Mouse (Mus musculus) heart, adult 2 months (tissue): Measurements from ENCODE around the gene Nlgn2. TPM values are rescaled to one million over a fixed set of nuclear protein-coding genes. Genes with fewer than 3 reads are reported as not detected.

ENCODE experiments used
- DNase-seq, 2 experiments: peaks; one replicate each; pipeline ENCODE4 v3.0.0; 2021
- H3K27ac ChIP-seq: fragments of 200-600 bp; 2 replicates; pipeline ENCODE4 v1.8.1; 2022
- H3K27me3 ChIP-seq: fragments of 200-500 bp; 2 replicates; pipeline ENCODE4 v1.6.1; 2012; ENCODE audit warnings: mild to moderate bottlenecking, low read length, inconsistent platforms, mixed read lengths; ENCODE audit not compliant: control insufficient read depth, insufficient read depth
- H3K36me3 ChIP-seq: fragments of 200-500 bp; 2 replicates; pipeline ENCODE4 v1.6.1; 2012; ENCODE audit warnings: low read length, inconsistent platforms; ENCODE audit not compliant: control insufficient read depth, insufficient read depth
- H3K4me1 ChIP-seq: fragments of 200-500 bp; 2 replicates; pipeline ENCODE4 v1.6.1; 2011; ENCODE audit warnings: low read length; ENCODE audit not compliant: control insufficient read depth, insufficient read depth
- H3K4me3 ChIP-seq: fragments of 200-600 bp; 2 replicates; pipeline ENCODE4 v1.8.1; 2022
- H3K79me2 ChIP-seq: fragments of 200-500 bp; replicated peaks from 2 replicates; pipeline ENCODE4 v1.6.1; 2012; ENCODE audit warnings: mild to moderate bottlenecking, inconsistent platforms, low read length, moderate library complexity, mixed read lengths; ENCODE audit not compliant: control insufficient read depth, insufficient read depth
- H3K9ac ChIP-seq: fragments of 200-500 bp; 2 replicates; pipeline ENCODE4 v1.6.1; 2012; ENCODE audit warnings: low read depth, mild to moderate bottlenecking, control low read depth, inconsistent platforms, low read length, mixed read lengths
- CTCF ChIP-seq: fragments of 200-600 bp; IDR thresholded peaks from 2 replicates; pipeline ENCODE4 v1.8.1; 2022; ENCODE audit warnings: antibody characterized with exemption, mild to moderate bottlenecking, moderate library complexity
- EP300 ChIP-seq: fragments of 200-500 bp; IDR thresholded peaks from 2 replicates; pipeline ENCODE4 v1.6.1; 2011; ENCODE audit warnings: low read depth, low read length, control low read depth; ENCODE audit not compliant: insufficient read depth
- POLR2A ChIP-seq: fragments of 200-500 bp; IDR thresholded peaks from 2 replicates; pipeline ENCODE4 v1.6.1; 2011; ENCODE audit warnings: mild to moderate bottlenecking, low read depth, low read length, control low read depth; ENCODE audit not compliant: insufficient read depth
- WGBS: fragments of 180-500 bp; shearing (Covaris S2); methylation state at CpG from one replicate; pipeline ENCODE4 v1.1.7; 2018; 5-methylcytosine and 5-hydroxymethylcytosine counted together
- intact Hi-C: fragments of 180-260 bp; cut with DNase I; formaldehyde crosslinking; loops from one replicate; pipeline ENCODE4 v1.15.1; 2025
- polyA plus RNA-seq: library from polyadenylated mRNA; depleted of rRNA; stranded (reverse); fragments of >200 nt; gene quantifications from 2 replicates; pipeline ENCODE4 v1.2.3, GENCODE M21; 2012
- total RNA-seq, 2 experiments: library from RNA; stranded (reverse); gene quantifications; 2 replicates each; pipeline ENCODE4 v1.2.3; 2021

Nlgn2 gene
- total and polyA plus RNA-seq, 3 experiments, result 3.4 to 6.7 (median 5.0) TPM

DNA sequence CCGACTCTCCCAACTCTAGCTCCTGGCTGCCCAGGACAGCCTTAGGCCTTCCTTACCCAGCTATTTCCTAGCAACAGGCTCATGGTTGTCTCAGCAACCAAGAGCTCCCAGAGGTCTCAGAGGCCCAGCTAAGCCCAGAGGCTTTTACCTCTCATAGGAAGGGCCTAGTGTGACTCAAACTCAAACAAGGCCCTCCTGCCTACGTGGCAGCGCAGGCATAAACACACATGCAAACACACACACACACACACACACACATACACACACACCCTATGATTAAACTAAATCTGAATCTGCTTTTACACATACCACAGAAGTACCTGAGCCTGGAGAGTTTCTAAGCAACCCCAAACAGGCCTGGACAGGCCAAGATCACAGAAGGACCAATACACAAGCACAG is 40.8 kb upstream of the Nlgn2 start:
- intact Hi-C loops, result loop anchor here (2.0 kb wide), 1 partner anchor 42 kb away; the partner anchor contains the start of gene Nlgn2
- H3K36me3 ChIP-seq, result no peaks in the 10 kb centered on the region
- no peaks in the 10 kb centered on the region for H3K79me2 ChIP-seq
- no peak for TF ChIP-seq POLR2A
- no peak for TF ChIP-seq CTCF
- TF ChIP-seq EP300, result no peak
- H3K4me3 ChIP-seq, result no peak overlapping the region
- DNase-seq, result no peak
- WGBS, result 79% methylated on average over 3 of the region's 3 CpGs
- no peak overlapping the region for H3K9ac ChIP-seq
- peaks cover 5% of the 10 kb centered on the region for H3K4me1 ChIP-seq
- H3K27ac ChIP-seq, result no peak overlapping the region; the same call in 1 of the 2 replicates
- H3K27me3 ChIP-seq, result no peaks in the 10 kb centered on the region

DNA sequence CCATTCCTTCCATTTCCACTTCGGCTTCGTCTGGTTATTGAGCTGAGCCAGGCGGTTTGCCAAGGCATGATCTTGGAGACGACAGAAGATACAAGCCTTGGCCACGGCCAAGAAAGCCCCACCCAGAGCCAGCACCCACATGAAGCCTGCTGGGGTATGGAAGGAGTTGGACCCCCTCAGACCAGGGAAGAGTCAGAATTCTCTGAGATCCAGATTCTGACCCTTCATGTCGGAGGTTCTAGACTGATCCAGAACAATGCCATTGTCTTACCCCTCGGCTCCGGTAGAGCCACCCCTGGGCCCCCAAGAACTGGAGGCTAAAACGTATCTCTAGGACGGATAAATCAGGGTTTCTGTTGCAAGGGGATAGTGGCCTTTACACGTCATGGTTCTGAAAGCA is 40.3 kb upstream of the Nlgn2 start, which contains the start of gene Tmem95:
TSS of gene Tmem95 (minus strand) at position 141 of the 400 bp plus-strand sequence.
- no peaks in the 10 kb centered on the region for H3K36me3 ChIP-seq
- DNase-seq, result no peak
- TF ChIP-seq CTCF, result no peak
- TF ChIP-seq POLR2A, result no peak
- TF ChIP-seq EP300, result no peak
- 74% methylated on average over 11 of the region's 11 CpGs for WGBS
- peaks cover 5% of the 10 kb centered on the region for H3K4me1 ChIP-seq
- no peaks in the 10 kb centered on the region for H3K27me3 ChIP-seq
- peak within 1 kb of the TSS; percentile 24; the same call in 1 of the 2 replicates for H3K27ac ChIP-seq
- intact Hi-C loops, result loop anchor here (2.0 kb wide), 5 partner anchors 41 to 195 kb away; partner anchors contain the start of genes Nlgn2, Polr2a and Senp3
- H3K79me2 ChIP-seq, result no peaks in the 10 kb centered on the region
- H3K4me3 ChIP-seq, result peak within 1 kb of the TSS; percentile 13; the same call in 1 of the 2 replicates
- H3K9ac ChIP-seq, result no peak within 1 kb of the TSS

DNA sequence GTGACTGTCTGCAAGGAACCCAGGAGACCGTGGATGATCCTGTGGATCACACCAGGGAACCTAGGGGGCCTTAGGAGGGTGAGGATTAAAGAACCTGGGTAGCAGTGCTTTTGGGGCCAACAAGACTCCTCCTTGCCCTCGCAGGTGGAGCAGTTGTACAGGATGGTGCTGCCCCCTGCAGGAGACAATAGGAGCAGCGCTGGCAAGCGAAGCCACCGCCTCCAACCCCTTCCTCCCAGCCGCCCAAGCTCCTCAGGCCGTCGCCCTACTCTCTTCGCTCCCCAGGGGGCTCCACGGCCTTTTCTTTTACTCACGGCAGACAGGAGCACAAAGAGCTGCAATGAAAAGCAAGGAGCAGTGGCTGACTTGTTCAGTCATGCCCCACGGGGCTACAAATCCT is 39.3 kb upstream of the Nlgn2 start:
- Histone ChIP-seq H3K4me1 (peaks cover 5% of the 10 kb centered on the region), H3K9ac (no peak overlapping the region), H3K4me3 (peak overlapping the region; percentile 13; the same call in 1 of the 2 replicates), H3K36me3 (no peaks in the 10 kb centered on the region), H3K27me3 (no peaks in the 10 kb centered on the region), H3K79me2 (no peaks in the 10 kb centered on the region), H3K27ac (peak overlapping the region; percentile 79)
- intact Hi-C loops, result loop anchor here (2.0 kb wide), 4 partner anchors 74 to 194 kb away; partner anchors contain the start of genes Polr2a and Senp3
- DNase-seq, result peak; percentile 88 to 89
- WGBS, result 3% methylated on average over 12 of the region's 12 CpGs
- TF ChIP-seq EP300, result peak; percentile 89
- peak; percentile 31; the same call in 1 of the 2 replicates for TF ChIP-seq POLR2A
- peak; percentile 98 for TF ChIP-seq CTCF

DNA sequence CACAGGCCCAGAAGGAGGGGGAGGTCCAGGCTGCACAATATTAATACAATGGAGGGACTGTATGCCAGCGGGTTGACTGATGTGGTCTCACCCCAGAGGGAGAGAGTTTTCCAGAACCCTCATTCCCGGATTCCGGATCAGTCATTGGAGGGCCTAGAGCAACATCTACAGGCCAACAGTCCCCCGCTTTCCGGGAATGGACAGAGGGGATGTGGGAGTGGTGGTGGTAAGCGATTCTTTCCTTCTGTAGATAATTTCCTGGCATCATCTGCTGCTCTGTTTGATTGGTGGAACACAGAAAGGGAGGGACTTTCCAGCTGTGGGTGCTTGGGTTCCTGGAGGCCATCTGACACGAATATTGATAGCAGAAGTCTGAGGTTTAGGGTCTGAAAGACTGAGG is 38.6 kb upstream of the Nlgn2 start:
- peak overlapping the region; percentile 79 for H3K27ac ChIP-seq
- peak overlapping the region; percentile 0; the same call in 1 of the 2 replicates for H3K4me3 ChIP-seq
- H3K9ac ChIP-seq, result no peak overlapping the region

DNA sequence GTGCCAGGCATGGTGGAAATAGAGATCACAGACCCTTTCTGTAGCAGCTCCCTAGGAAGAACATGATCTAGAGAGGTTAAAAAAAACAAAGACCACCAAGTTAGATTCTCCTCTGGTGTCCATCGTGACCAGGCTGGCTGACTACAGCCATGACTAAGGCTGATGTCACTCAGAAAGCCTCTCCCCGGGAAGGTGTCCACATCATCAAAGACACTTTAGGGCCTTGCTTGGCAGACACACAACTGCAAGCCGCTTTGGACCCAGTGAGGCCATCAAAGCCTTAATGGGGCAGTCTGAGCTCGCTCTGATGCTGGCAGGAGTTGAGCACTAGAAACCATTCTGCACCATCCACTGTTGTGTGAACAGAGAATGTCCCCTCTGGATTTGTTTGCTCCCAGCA is 34.9 kb upstream of the Nlgn2 start:
- no peak for TF ChIP-seq POLR2A
- no peak for TF ChIP-seq CTCF
- no peak for TF ChIP-seq EP300
- H3K9ac ChIP-seq, result no peak overlapping the region
- no peak overlapping the region for H3K4me3 ChIP-seq
- H3K27me3 ChIP-seq, result no peaks in the 10 kb centered on the region
- no peak for DNase-seq
- WGBS, result 70% methylated on average over 4 of the region's 4 CpGs
- H3K4me1 ChIP-seq, result peaks cover 3% of the 10 kb centered on the region; the same call in 1 of the 2 replicates
- intact Hi-C loops, result no loop called here
- no peaks in the 10 kb centered on the region for H3K36me3 ChIP-seq
- no peak overlapping the region for H3K27ac ChIP-seq
- H3K79me2 ChIP-seq, result no peaks in the 10 kb centered on the region

More for the DNA sequence above, 38.6 kb upstream of the Nlgn2 start:
- no peaks in the 10 kb centered on the region for H3K27me3 ChIP-seq
- H3K4me1 ChIP-seq, result peaks cover 3% of the 10 kb centered on the region
- TF ChIP-seq CTCF, result peak; percentile 47
- 0 out of 2 replicates have a peak, but pooled peaks have one; percentile 38 for TF ChIP-seq POLR2A
- peak; percentile 82; the same call in 1 of the 2 replicates for TF ChIP-seq EP300
- intact Hi-C loops, result loop anchor here (2.0 kb wide), 4 partner anchors 73 to 193 kb away; partner anchors contain the start of genes Polr2a and Senp3
- H3K79me2 ChIP-seq, result no peaks in the 10 kb centered on the region
- WGBS, result 28% methylated on average over 7 of the region's 7 CpGs
- peak; percentile 64 to 76 for DNase-seq
- no peaks in the 10 kb centered on the region for H3K36me3 ChIP-seq

DNA sequence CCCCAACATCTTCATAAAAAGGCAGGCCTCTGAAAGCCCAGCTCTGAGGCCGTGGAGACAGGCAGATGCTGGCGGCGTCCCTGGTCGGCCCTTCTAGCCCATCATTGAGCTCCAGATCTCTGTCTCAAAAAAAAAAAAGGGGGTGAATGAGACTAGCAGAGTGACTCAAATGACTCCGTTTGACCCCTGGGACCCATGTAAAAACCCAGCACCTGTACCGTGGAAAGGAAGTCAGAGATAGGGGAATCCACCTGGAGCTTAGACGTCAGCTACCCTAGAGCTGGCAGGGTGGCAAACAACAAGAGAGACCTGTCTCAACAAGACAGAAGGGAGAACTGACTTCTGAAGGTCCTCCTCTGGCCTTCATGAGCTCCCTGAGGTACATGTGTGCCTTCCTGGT is 34.2 kb upstream of the Nlgn2 start:
- H3K36me3 ChIP-seq, result no peaks in the 10 kb centered on the region
- H3K27me3 ChIP-seq, result no peaks in the 10 kb centered on the region
- H3K79me2 ChIP-seq, result no peaks in the 10 kb centered on the region
- DNase-seq, result no peak
- intact Hi-C loops, result no loop called here
- peaks cover 3% of the 10 kb centered on the region; the same call in 1 of the 2 replicates for H3K4me1 ChIP-seq
- H3K4me3 ChIP-seq, result no peak overlapping the region
- 88% methylated on average over 7 of the region's 7 CpGs for WGBS
- TF ChIP-seq EP300 (no peak), CTCF (no peak), POLR2A (no peak)
- H3K27ac ChIP-seq, result no peak overlapping the region
- H3K9ac ChIP-seq, result no peak overlapping the region
